ENCODE assay signal across 33 mouse cellular contexts in genomic region chr1:92184600-92184999, GRCm38 (mm10).
"Had no signal": no experiment of that assay in that cellular context is flagged by ENCODE, and none has a peak within 500 bp of the region (broad histone marks: within the 10 kb centered on the region; RNA-seq: fewer than 3 reads in every experiment).

No protein-coding gene starts in this region.

- DNase-seq: heart, postnatal 10 days; heart, postnatal 14 days; heart, postnatal 36 days; heart, postnatal 4 days; kidney, adult 11 months; kidney, adult 18-20 months; kidney, adult 2 months; kidney, adult 8-10 months; kidney, adult 9 months; kidney, postnatal 10 days; kidney, postnatal 25 days; kidney, postnatal 36 days; kidney, postnatal 4 days; layer of hippocampus, adult 9-11 months; layer of hippocampus, postnatal 36 days had no signal

- H3K9me3 ChIP-seq: heart, embryonic 12.5 days; heart, embryonic 13.5 days; heart, embryonic 15.5 days; hindbrain, embryonic 10.5 days; hindbrain, embryonic 12.5 days; hindbrain, embryonic 13.5 days; hindbrain, embryonic 15.5 days; intestine, embryonic 15.5 days; kidney, embryonic 15.5 days had no signal

- H3K4me1 ChIP-seq: heart, embryonic 12.5 days; intestine, embryonic 15.5 days had no signal

- H3K9ac ChIP-seq: heart, embryonic 12.5 days; heart, embryonic 13.5 days; heart, embryonic 15.5 days; hindbrain, embryonic 12.5 days; hindbrain, embryonic 13.5 days; hindbrain, embryonic 14.5 days; hindbrain, embryonic 15.5 days; intestine, embryonic 15.5 days; kidney, embryonic 15.5 days had no signal

- H3K4me3 ChIP-seq: heart, embryonic 12.5 days; heart, embryonic 13.5 days; heart, embryonic 15.5 days; hindbrain, embryonic 10.5 days; hindbrain, embryonic 12.5 days; hindbrain, embryonic 13.5 days; hindbrain, embryonic 15.5 days; intestine, embryonic 15.5 days; kidney, embryonic 15.5 days; layer of hippocampus, adult 2 months; left cerebral cortex, adult 2 months had no signal

- H3K27ac ChIP-seq: heart, embryonic 13.5 days; heart, embryonic 15.5 days; hindbrain, embryonic 10.5 days; hindbrain, embryonic 12.5 days; hindbrain, embryonic 13.5 days; hindbrain, embryonic 14.5 days; hindbrain, embryonic 15.5 days; hindbrain, postnatal 0 days; intestine, embryonic 15.5 days; kidney, embryonic 15.5 days; kidney, postnatal 0 days; layer of hippocampus, adult 2 months; left cerebral cortex, adult 2 months had no signal

- ATAC-seq: hindbrain, embryonic 16.5 days; hindbrain, postnatal 0 days; inflammation-experienced regulatory T-cells, adult 6 months; intestine, embryonic 15.5 days; intestine, embryonic 16.5 days; intestine, postnatal 0 days had no signal

- H3K27me3 ChIP-seq: heart, embryonic 12.5 days; heart, embryonic 15.5 days; hindbrain, embryonic 12.5 days; hindbrain, embryonic 15.5 days; intestine, embryonic 15.5 days; kidney, embryonic 15.5 days had no signal

- H3K36me3 ChIP-seq: heart, embryonic 12.5 days; heart, embryonic 13.5 days; heart, embryonic 15.5 days; hindbrain, embryonic 10.5 days; hindbrain, embryonic 12.5 days; hindbrain, embryonic 13.5 days; hindbrain, embryonic 15.5 days; intestine, embryonic 15.5 days; kidney, embryonic 15.5 days had no signal
